Mouse (Mus musculus) layer of hippocampus, adult 8-10 months (tissue): ENCODE results near the gene Myo9b. TPM values are rescaled to one million over a fixed set of nuclear protein-coding genes. Genes with fewer than 3 reads are reported as not detected.
A peak's percentile ranks its signal among the peaks of the same experiment; 100 is the strongest.

Source experiments
- DNase-seq, 2 experiments: peaks; one replicate each; pipeline ENCODE4 v3.0.0; 2022; ENCODE audit warnings: low spot score in 2 of 2
- total RNA-seq, 4 experiments: library from RNA; stranded (reverse); gene quantifications; 2 replicates each; pipeline ENCODE4 v1.2.4; 2022

Gene Myo9b
- total RNA-seq, 4 experiments from 2014 or later: 32.0 to 43.6 (median 36.9) TPM

- DNase-seq: peak; percentile 93
These were observed 94.4 kb downstream of the Myo9b start, which contains the start of gene Use1 for GRCm38 (mm10) chr8:71366771-71367528. Gene Use1, plus strand, starts transcription at chr8:71366848.

DNA sequence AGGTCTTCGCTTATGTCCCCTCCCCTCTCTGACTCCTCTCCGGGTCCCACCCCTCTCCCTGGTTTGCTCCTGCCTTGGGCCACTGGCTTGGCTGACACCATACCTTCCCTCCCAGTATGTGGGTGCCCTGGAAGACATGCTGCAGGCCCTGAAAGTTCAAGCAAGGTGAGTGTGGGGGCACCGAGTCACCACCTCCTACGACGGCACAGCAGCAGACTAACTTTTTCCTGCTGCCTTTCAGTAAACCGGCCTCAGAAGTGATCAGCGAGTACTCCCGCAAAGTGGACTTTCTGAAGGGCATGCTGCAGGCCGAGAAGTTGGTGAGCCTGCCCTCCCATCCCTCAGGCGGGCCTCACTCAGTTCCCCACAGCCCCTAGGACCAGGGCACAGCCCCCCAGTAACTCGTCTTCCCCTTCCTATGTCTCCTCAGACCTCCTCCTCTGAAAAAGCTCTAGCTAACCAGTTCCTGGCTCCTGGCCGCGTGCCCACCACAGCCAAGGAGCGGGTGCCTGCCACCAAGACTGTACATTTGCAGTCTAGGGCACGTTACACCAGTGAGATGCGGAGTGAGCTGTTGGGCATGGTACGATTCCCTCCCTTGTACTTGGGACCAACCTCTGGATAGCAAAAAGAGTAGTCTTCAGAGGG, 95.1 kb downstream of the Myo9b start:
- DNase-seq: no peak

GRCm38 (mm10) chr8:71368366-71368765, 95.9 kb downstream of the Myo9b start:
- no peak for DNase-seq

DNA sequence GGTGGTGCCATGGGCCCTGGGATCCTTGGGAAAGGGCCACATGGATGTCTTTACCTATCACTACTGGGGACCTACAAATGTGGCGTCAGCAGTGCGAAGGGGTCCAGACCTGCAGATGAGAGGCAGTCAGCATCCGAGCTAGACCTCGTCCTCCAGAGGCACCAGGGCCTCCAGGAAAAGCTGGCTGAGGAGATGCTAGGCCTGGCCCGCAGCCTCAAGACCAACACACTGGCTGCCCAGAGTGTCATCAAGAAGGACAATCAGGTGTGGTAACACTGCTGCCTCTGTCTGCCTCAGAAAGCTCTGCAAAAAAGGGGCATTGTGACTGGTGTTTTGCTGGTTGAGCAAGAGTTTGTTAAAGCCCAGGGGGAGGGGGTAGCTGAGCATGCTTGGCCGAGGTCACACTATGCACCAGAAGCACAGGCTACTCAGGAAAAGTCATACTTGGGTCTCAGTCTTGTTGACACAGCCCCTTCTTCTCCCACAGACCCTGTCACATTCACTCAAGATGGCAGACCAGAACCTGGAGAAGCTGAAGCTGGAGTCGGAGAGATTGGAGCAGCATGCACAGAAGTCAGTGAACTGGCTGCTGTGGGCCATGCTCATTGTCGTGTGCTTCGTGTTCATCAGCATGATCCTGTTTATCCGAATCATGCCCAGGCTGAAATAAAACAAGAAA, 96.7 kb downstream of the Myo9b start:
- DNase-seq: no peak

DNA sequence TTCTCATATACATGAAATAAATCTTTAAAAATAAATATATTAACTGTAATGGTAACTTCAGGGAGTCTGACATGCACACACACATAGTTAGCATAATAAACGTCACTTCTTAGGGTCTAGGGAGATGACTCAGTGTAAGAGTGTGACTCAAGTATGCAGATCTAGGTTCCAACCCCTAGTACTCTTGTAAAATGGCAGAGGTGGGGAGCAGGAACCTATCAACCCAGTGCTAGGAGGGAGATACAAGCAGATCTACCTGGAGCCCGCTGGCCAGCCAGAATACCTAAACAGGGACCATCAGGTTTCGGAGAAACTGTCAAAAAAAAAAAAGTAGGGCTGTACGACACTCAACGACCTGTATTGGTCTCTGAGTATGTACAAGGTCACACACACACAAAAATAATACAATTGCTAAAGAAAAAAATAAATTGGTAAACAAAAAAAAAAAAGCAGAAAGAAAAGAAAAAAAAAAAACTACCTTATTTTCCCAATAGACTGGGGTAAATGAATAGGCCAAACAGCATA, 98.3 kb downstream of the Myo9b start:
- DNase-seq: no peak

GRCm38 (mm10) chr8:71371236-71371848, 98.8 kb downstream of the Myo9b start, which contains the start of gene Ocel1:
Gene Ocel1, plus strand, starts transcription at chr8:71371298.
- peak; percentile 98 for DNase-seq

GRCm38 (mm10) chr8:71372427-71372826, 99.9 kb downstream of the Myo9b start:
- no peak for DNase-seq

GRCm38 (mm10) chr8:71373000-71373399, 100.5 kb downstream of the Myo9b start:
- DNase-seq: no peak

- no peak for DNase-seq
These were observed 102.2 kb downstream of the Myo9b start for GRCm38 (mm10) chr8:71374616-71375206.

DNA sequence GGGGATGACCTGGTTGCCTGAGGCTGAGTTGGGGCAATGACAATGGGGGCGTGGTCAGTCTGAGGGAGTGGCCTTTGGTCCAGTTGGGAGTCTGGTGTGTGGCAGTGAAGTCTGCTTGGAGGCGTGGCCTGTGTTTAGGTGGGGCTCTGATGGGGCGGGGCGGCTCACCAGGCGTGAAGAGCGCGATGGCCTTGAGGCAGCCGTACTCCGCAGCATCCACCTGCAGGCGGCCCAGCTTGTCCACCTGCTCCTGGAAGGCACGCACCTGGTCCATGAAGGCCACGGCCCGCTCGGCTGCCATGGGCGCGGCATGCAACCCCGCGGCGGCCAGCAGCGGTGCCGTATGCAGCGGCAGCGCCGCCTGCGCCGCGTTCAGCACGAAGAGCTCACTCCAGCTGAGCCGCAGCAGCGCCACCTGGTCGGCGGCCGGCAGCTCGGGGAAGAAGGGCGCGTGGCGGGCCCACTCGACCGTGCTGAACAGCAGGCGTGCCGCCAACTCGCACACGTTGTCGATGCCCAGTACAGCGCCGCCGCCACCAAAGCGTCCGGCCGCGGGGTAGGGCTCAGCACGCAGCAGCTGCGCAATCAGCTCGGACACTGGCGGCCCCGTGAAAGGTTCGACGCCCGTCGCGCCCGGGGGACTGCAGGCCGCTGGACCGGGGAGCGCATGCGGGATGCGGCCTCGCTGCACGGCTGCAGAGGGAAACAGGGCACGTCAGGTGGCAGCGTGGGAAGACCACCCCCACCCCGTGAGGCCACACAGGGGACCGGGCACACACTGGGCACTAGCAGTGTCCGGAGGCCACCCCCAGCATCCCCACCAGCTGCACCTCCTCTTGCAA, 103.3 kb downstream of the Myo9b start:
- peak in 1 of 2 experiments; percentile 57 for DNase-seq

DNA sequence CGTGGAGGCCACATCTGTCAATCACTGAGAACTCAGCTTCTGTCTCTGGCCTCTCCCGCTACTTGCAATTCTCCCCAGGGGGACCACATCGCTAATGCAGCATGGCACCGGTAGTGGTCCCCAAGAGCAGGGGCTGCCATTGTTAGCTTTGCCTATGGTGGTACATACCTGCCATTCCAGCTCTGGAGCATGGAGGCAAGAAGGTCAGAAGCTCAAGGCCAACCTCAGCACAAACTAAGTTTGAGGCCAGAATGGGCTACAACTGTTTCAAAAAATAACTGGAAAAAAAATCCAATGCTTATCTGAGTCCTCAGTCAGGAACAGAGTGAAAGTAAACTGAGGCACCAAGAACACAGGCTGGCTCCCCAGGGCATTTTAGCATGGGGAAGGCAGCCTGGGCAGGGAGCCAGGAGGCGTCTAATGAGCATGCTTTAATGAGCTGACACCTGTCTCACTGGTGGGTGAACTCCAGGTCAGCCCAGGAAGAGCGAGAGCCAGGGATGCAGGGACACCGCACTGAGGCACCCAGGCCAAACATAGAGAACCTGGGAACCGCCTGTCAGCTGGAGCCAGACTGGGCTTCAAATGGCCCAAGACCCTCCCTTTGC, 104.0 kb downstream of the Myo9b start:
- no peak for DNase-seq

GRCm38 (mm10) chr8:71379008-71379407, 106.5 kb downstream of the Myo9b start:
- DNase-seq: no peak

- no peak for DNase-seq
These were observed 107.1 kb downstream of the Myo9b start for GRCm38 (mm10) chr8:71379512-71380075.

DNA sequence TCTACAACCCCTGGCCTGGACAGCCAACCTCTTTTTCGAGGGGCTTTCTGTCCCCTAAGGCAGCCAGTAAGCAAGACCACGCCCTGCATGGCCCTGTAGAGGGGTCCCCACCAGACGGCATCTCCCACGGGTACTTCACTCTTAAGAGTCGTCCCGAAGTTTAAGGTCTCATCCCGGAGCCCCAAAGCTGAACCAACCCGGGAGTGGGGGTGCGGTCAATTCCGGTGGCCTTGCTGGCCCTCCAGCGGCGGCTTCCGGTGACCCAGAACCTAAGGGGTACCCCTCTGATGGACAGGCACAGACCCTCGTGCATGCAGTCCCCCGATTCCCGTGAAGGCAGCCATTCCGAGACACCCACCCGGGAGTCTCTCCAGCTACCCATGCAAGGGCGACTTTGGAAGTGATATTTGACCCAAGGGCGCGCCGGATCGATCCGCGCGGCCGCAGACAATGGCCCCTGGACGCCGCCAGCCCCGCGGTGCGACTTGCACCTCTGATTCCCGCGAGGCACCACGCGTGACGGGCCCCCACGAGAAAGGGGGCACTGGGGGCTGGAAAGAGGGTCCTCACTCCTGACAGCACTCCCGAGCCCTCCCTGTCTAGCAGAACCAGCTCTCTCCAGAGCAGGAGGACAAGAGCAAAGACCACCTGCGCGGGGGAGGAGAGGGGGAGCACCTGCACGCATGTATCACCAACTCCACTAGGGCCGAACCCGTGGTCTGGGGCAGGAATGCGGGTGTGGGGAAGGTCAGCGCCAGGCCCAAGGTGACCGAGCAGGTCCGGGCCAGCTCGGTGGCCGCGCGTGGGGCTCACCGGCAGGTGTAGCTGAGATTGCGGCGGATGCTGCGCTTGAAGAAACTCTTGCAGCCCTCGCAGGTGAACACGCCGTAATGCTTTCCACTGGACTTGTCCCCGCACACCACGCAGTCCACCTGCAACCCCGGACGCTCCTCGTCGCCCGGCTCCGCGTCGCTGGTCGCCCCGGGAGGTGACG, 108.0 kb downstream of the Myo9b start:
- DNase-seq: no peak

DNA sequence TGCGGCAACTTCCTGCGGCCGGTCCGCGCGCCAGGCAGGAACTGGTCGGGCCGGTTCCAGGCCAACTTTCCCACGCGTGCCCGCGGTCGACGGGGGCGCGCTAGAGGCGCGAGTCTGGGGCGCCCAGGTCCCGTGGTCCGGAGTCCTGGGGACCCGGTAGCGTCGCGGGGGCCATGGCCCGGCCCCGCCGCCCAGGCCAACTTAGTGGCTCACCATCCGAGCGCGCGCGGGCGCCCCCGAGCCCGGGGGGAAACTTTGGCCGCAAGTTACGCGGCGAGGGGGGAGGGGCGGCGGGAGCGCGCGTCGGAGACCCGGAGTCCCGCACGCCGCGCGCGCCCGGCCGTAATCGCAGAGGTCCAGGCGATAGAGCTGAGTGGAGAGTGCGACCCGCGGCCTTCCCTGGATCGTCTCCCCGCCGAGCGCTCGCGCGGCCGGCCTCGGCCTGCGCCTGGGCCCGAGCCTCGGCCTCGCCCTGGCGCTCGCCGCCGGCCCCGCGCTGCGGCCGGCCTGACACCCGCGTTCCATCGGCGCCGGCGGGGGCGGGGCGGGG, 109.0 kb downstream of the Myo9b start, which contains the start of gene Nr2f6:
Nr2f6 (minus strand) TSS at position 540 of the 550 bp plus-strand sequence.
- DNase-seq: no peak

DNA sequence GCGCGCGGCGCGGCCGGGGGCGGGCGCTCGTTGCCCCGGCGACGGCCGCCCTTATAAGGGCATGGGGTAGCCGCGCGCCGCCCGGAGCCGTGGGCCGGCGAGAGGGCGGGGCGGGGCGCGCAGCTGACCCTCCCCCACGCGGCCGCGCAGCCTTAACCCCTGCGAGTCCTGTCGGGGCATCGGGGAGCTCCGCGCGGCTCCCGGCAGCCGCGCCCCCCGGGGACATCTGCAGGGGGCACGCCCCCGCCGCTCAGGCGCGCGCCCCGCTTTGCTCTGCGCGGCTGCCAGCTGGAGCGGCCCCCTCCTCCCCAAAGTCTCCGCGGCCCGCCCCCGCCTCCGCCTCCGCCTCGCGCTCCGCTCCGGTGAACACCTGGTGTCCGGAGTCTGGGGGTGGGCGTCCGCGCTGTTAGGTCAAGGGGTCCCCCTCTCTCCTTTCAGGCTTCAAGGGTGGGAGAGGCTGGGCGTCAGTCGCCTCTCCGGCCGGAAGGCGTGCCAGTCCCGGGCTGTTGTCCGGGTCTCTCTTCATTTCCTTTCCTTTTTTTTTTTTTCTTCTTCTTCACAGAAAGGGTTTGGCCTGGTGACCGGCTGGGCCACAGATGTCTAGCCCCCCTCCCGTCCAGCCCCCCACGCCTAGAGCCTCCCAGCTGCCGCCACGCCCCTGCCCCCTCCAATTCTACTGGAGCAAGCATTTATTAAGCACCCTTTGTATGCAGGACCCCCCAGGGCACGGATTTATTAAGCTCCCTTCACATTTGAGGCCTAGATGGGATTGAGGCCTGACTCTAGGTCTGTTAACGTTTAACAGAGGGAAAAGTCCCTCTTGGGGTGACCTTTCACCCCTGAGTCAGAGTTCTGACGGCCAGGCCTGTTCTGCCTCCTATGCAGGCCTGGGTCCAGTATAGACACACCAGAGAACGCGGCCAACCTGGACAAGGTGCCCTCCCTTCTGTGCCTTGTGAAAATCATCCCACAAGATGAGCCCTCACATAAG, 109.8 kb downstream of the Myo9b start:
- peak in 1 of 2 experiments; percentile 62 for DNase-seq
